Mouse (Mus musculus): ENCODE results near the gene Tmem56.
A peak's percentile ranks its signal among the peaks of the same experiment; 100 is the strongest.

Tmem56 gene

DNA sequence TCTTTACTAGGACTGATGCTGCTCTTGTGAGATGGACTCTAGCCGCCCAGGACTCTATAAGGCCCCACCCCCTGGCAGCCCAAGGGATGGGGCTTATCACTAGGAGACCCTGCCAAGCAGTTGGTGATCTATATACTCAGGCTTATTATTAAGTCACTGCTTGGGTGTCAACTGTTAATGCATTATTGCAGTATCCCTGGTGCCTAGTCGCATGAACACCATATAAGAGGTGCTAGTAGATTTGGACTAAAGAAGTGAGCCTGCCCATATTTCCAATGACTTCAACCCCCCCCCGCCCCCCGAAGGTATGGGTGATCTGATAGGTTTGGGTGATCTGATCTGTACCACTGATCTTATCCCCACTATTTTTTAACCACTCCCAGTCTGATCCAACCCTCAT lies at the start of gene Tmem56:
Gene Tmem56, minus strand, starts transcription at position 101 of the 400 bp plus-strand sequence.
- no peak for DNase-seq

DNA sequence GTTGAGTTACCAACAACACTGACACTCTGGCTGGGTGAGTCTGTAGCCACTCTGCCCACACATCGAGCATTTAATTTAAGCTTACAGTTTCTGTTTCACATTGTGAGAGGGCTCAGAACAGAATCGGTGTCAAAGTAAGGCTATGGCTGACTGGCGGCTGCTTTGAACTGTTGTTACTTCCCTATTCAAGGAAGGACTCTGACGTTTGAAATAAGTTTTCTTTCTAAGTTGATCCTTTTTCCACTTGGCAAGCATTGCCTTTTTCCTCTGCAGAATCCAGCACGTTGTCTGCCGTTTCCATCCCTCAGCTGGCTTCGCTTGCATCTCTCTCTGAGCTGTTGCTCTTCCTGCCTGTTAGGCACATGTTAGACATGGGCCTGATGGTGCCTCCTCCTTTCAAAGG lies 47.3 kb upstream of the Tmem56 start:
- no peak for DNase-seq

DNA sequence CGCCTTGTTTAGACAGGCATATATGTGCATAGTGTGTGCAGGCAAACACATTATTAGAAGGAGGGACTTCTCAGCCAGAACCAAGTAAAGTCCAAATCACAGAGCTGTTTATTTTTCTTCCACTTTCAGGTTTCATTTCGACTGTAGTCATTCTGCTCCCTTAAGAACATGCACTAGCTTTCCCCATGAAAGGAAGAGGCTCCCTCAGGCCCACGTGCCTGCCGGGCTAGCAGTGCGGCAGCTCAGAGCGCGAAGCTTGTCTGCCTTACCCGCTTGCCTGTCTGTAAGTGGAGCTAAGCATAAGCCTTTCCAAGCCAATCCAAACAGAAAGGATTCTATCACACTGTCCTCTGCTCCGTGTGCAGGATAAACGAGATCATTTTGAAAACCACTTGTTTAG lies 46.7 kb upstream of the Tmem56 start:
- no peak for DNase-seq

DNA sequence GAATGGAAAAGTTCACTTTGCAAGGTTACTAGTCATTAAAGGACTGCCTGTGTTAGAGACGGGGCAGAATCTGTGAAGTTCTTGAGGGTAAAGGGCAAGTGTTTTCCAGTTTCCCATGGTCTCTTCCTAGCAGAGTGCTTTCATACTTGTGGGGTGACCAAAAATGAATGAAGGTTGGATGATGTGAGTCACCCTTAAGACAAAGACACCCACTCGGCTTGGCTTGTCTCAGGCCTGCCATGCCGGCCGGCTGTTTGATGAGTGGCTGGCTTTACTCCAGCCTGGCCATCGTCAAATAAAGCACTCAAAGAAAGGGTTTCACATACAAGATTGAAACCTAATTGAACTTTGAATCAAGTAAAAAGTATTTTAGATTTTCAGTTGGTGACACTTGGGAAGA lies 44.5 kb upstream of the Tmem56 start:
- DNase-seq = no peak

DNA sequence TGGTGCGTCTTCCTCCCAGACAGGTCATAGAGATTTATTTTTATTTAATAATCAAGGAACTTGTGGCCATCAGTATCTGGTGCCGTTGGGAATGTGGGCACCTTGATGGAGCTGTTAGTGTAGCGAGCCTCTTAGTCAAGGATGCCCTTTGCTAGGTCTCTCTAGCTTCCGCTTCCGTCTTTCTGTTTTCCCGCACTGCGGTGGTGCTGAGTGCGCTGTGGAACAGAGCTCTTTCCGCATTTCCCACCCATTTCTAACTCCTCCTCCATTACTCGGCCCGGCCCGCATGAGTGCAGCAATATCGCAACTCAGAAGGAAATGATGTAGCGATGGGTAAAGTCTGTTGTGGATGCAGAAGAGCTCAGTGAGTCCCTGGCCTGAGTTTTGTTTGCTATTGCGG lies 40.5 kb upstream of the Tmem56 start:
- no peak for DNase-seq

DNA sequence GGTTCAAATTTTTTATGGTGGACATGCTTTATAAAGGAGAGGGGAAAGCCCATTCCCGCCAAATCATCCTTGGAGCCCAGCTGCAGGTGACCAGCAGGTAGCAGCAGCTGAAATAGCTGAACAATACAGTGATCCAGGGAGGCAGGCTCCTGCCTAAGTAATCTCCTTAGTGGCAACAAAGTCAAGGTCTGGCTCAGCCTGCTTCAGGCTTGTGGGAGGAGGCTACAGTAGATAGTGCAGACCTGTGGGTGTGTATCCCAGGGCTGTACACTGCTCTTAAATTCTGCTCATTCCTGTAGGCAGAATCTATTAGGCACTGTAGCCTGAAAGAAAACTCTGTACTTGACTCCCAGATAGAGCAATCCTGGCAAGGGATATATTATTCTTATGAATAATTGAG lies 38.0 kb upstream of the Tmem56 start:
- no peak for DNase-seq

DNA sequence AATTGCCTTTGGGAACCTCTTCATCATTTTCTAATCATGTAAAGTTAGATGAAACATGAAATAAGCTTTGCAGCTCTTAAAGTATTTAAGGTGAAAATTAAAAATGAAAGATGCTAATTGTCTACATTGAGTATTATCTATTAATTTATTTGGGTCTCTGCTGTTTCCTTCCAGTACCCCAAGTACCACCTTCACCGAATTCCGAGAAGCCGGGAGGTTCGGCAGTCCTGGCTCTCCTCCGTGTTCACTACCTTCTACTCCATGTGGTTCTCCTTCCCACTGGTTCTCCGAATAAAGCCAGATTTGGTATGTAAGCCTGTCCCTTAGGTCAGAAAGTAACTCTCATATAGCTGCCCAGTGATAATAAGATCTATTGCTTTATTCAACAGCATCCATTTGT lies 37.0 kb upstream of the Tmem56 start:
- no peak for DNase-seq

DNA sequence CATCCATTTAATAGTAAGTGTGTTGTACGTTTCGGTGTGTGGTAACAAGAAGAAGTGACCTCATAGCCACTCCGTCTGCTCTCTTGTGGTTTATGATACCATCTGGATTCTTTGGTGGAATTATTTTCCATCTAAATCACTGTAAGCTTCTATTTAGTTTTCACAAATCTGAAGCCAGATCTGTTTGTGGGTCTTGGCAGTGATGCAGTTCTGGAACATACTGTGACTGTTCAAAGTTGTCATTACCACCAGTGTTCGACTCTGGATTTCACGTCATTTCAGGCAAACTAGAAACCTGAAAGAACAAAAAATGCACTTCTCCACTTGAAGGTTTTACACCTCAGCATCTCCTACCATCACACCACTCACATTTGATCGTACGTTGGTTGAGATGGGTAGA lies 32.6 kb upstream of the Tmem56 start:
- DNase-seq = no peak

DNA sequence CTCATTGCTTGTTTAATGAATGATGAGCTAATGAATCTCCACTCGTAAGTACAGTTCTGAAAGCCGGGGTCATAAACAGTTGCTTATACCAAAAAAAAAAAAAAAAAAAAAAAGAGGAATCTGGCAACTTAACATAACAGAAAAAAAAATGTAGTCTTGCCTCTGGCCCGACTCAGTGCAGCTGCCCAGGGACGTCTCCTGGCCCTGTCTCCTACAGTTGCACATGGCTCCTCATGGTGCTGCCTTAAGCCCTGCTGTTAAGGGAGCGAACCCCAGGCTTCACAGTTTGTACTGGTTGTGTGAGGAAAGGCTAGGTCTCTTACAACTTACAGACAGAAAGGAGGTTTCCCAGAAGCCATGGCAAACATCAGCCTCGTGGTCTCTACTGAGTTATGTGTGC lies 31.3 kb upstream of the Tmem56 start:
- no peak for DNase-seq

DNA sequence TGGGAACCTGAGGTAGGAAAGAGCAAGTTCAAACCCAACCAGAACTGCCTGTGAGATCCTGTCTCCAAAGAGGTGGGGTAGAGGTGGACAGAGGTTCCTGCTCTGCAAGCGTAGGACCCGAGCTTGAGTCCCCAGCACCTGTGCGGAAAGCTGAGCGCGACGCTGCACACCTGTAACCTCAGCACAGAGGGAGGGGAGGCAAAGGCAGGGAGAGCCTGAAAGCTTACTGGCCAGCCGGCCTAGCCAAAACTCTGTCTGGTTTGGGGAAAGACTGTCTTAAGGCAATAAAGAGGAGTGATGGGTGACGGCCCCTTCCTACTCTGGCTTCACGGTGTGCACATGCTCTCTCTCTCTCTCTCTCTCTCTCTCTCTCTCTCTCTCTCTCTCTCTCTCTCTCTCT lies 30.1 kb upstream of the Tmem56 start:
- no peak for DNase-seq

DNA sequence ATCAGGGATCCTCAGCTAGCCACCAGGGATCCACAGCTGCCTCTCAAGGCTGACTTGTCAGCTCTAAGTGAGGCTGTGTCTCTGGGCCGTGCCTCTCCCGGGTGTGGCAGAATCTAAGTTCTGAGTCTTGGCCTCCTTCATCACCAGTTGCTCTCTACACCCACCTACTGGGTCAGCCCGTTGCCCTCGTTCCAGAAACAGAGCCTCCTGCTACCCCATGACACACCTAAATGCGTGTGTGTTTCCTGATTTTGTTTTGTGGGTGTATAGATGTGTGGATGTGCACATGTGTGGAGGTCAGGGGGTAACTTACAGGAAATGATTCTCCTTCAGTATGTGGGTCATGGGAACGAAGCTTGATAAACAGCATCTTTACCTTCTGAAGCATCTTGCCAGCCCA lies 29.5 kb upstream of the Tmem56 start:
- no peak for DNase-seq

DNA sequence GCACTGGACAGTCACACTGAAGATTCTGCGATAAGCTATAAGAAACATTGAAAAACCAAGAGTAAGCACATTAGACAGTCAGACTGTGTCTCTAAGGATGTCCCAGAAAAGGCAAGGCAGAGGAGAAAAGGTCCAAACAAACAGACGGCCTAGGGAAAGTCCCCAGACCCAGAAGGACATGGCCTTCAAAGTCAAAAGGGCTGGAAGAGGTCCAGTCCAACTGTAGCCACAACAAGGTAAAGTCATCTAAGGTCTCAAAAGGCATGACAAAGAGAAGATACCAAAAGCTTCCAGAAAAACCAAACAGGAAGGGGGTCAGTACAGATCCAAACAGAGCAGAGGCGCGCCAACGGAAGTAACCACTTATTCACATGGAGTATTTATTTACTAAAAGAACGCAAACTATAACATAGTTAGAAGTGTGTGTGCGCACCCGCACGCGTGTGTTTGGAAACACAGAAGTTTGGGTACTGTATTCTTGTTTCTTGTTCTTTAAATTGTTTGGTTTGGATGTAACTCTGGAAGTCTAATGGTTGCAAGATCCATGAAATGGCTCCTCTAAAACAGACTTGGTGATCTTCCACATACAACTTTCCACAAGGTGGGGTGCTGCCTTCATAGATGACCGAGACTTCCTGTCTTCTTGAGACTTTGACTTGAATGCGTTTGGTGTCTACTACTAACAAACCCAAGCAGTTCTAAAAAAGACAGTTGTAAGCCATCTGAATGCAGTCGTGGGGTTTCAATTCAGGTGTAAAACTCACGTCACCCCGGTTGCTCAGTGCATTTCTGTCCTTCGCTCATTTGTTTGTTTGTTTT lies 27.2 kb upstream of the Tmem56 start:
- DNase-seq = no peak

DNA sequence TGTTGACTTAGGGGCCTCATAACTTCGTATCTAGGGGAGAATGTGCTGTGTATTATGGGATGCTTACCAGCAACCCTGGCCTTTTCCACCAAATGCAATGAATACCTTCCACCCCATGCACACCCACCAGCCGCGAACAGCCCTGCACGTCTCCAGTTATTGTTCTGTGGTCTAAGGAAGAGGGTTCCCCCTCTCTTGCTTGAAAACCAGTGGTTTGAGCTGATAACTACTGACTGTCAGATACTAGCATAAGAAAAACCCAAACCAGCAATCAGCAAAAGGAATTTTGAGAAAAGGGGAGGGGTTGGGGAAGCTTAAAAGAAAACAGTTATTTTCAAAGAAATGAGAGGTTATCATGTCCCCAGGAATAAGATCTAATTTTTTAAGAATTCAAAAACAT lies 26.5 kb upstream of the Tmem56 start:
- no peak for DNase-seq

DNA sequence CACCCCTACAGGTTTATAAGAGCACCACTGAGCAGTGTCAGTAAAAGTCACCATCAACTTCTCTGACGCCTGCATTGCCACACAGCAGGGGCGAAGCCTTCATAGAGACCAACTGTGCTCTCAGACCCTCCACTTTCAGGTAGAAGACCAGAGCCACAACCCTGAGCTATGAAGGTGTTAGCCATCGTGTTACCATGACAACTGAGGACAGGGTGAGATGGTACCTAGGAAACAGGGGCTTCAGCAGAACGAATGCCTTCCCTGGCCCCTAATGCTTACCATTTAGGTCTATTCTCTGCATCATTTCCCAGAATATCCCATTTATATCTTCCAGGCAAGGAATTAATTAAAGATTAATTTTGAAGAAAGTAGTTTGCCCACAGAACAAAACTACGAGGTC lies 26.0 kb upstream of the Tmem56 start:
- no peak for DNase-seq

DNA sequence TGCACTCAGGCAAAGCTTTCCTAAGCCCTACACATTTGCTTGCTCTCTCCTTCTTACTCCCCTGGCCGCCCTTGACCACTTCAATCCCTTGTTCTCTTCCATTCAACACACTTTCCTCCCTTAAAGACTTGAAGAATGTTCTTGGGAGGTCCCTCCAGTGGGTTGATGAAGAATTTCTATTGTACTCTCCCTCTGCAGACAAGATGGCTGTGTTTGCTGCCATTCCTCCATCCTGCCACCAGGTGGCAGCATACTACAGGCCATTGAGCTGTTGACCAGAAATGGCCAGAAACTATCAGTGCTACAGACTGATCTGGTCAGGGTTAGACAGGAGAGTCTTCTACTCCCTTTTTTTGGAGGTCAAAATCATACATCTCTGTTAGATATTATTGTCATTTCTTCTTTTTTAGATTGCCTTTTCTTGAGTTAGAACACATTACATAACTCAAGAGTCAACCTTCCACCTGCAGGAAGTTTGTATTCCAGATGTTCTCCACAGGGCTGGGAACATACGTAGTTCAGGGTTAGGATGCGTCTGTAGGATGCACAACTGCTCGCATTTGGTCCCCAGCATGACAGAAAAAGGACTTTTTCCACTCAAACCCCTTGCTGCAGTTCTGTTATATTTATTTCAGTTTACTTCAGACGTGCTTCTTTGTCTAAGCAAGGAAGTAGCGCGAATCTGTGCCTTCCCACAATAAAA lies 24.8 kb upstream of the Tmem56 start:
- DNase-seq = peak; percentile 65 to 77

DNA sequence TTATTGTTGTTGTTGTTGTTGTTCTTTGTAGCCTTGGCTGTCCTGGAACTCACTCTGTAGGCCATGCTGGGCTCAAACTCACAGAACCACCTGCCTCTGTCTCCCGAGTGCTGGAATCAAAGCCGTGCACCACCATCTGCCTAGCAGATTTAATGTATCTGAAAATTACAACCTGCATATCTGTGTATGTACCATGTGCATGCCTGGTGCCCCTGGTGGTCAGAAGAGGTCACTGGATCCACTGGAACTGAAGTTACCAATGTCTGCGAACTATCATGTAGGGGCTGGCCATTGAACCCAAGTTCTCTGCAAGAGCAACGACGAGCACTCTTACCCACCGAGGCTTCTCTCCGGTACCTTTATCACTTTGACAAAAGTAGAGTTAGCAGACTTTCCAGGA lies 23.7 kb upstream of the Tmem56 start:
- DNase-seq = no peak

DNA sequence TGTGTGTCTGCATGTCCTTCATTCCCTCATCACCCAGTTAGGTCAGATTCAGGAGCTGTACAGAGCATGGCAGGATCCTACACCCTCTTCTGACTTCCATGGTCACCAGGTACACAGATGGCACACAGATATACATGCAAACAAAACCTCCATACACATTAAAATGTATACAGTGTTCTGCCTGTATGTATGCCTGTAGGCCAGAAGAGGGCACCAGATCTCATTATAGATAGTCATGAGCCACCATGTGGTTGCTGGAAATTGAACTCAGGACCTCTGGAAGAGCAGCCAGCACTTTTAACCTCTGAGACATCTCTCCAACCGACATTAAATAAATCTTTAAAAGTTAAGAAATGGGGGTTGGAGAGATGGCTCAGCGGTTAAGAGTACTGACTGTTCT lies 11.3 kb upstream of the Tmem56 start:
- no peak for DNase-seq

DNA sequence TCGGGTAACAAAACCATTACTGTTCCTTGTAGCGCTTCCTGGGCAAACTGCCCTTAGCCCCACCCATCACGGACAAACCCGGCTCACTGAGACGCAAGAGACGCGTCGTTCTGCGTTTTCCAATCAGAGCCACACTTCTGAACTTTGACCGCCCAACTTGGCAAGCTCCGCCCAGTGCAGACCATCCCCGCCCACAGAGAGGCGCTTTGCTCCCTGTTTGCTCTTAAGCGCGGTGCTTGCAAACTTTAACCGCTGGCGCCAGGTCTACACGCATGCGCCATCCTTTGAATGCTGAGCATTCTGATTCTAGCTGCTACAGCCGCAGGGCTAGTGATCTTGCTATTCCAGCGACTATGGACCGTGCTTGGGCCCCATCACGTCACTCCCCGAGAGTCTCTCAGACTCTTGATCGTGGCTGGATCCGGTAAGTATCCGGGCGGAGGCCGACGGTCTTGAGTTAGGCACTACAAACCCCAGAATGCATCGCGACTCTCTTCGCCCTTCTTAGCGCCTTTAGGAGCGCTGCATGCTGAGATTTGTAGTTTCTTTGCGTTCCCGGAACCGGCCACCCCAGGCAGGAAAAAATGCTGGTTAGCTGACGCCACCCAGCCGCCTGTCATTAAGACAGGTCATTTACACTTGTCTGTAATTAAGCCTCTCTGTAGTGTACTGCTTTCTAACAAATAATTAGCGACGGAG lies 8.8 kb upstream of the Tmem56 start, which contains the start of gene Alg14:
Gene Alg14, plus strand, starts transcription at position 214 of the 699 bp plus-strand sequence.
- peak; percentile 99 for DNase-seq

DNA sequence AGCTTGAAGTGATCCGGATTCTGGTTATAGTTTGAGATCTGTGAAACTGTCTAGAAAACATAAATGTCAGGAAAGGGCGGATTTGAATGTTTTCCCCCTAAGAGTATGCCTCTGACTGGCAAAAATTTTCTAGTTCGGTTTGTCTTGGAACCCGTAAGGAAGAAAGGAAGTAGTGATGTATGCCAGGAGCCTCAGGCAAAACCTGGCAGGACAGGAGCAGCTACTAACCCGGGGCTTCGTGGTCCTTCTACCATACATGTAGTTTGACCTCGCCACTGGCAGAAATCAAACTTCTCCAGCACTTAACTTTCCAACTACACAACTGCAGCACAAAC lies 8.3 kb upstream of the Tmem56 start:
- DNase-seq = no peak

DNA sequence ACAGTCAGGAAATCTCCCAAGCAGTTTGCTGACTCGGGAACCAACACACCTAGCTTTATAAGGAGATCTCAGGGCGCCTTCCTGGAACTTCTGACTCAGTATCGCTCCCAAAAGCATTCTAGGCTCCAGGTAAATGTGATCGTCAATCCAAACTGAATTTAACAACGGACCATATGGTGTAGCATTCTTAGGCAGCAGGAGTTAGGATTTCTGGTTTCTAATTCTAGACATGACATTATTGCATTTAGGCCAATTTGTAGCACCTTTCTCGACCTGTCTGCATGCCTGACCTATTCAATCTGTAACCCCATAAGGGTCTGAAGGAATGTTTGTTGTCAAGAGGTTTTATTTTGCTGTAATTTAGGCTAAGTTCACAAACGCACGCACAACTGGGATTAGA lies 7.8 kb upstream of the Tmem56 start:
- DNase-seq = no peak

DNA sequence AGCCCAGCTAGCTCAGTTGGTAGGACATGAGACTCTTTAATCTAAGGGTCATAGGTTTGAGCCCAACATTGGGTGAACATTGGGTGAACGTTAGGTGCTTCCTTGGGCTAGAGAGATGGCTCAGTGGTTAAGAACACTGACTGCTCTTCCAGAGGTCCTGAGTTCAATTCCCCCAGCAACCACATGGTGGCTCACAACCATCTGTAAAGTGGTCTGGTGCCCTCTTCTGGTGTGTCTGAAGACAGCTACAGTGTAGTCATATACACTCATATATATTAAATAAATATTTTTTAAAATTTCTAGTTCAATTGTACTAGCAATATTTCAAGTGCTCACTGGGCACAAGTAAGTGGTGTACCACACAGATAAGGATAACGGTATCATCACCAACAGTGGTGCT lies 4.3 kb upstream of the Tmem56 start:
- no peak for DNase-seq

DNA sequence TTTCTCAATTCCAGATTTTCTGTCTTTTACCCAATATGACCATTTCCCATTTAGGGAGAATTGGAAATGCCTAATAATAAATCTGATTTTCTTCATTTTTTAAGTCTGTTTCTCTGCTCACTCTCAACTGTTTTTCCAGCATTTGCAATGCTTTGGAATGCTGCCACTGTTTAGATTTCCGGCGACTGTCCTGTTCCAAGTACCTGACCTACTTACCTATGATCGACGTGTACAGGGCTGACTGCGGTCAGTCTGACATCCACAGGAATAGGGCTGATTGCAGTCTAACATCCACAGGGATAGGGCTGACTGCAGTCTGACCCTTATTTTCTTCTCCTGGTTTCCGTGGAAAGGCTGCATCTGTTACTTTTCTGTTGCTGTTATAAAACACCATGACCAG lies 2.3 kb upstream of the Tmem56 start:
- DNase-seq = no peak

DNA sequence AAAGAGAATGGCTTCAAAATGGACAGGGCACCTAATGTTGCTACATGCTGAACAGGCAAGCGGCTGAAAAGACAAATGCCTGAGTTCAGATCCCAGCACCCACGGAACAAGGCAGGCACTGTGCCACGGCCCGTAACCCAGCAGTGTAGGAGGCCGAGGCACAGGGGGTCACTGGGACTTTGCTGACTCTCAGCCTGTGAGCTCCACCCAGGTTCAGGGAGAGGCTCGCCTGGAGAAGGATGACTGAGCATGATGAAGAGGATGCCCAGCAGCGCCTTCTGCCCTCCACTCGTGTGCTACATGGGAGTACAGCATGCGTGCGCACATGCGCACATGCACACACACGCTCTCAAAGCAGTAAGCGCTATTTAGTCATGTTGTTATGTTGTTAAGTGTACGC lies 3.2 kb downstream of the Tmem56 start:
- no peak for DNase-seq

DNA sequence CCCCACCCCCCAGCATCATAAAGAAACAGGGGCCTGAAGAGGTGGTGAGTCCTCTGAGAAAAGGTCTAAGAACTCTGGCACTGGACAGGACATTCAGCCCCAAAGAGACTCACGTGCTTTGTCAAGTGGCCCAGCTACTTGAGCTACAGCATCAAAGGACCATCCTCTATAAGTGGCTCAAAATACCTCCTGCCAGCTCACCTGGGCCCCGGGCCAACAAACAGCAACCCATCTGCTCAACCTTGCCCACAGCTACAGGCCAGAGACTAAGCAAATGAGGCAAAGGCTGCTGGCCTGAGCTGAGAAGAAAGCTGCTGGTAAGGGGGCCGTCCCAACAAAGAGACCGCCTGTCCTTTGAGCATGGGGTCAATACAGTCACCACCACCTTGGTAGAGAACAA lies 5.3 kb downstream of the Tmem56 start:
- no peak for DNase-seq
